Mouse (Mus musculus): ENCODE measurements around the gene Rcbtb1.

DNA sequence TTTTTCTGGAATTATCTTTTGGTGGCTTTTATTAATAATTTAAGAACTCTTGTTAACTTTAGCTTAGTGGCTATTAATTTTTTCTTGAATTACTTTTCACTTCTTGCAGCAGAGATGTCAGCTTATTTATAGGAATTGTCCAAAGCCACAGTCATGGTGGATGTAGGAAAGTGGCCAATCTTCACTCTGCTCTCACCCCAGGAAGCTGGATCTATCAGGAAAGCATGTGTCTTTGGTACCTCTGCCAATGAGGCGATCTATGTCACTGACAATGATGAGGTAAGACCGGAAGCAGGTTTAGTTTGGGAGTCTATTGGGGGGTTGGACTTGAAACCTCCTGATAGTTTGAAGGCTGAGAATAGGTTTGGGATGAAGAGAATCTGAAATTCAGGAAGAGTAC lies 8.8 kb downstream of the Rcbtb1 start:
- TF ChIP-seq CTCF (IDR thresholded peaks at IDR 0.05; ENCODE audit: control insufficient read depth, insufficient read depth, insufficient replicate concordance, low read depth, low read length) (no peak), POLR2A (IDR thresholded peaks at IDR 0.05; ENCODE audit: control insufficient read depth, low read depth, low read length) (no peak)

Measured in testis, adult 2 months (tissue).